Mouse (Mus musculus) intestine, embryonic 14.5 days (tissue): ENCODE results near the gene Gucy2e. TPM values are rescaled to one million over a fixed set of nuclear protein-coding genes. Genes with fewer than 3 reads are reported as not detected.

Source experiments
- ATAC-seq: fragments of 200-750 bp; cut with Nextera tagmentation; replicated peaks from 2 replicates; pipeline ENCODE4 v1.8.0; 2017; ENCODE audit warnings: low read depth, moderate number of reproducible peaks, moderate TSS enrichment, moderate library complexity; ENCODE audit not compliant: low FRiP score, low TSS enrichment
- DNase-seq: peaks from one replicate; pipeline ENCODE4 v3.0.0-alpha.2; 2018; ENCODE audit warnings: low spot score
- H3K27ac ChIP-seq: fragments of 300-500 bp; sonication (generic); 2 replicates; pipeline ENCODE4 v1.5.1; 2014; ENCODE audit warnings: low read depth, mild to moderate bottlenecking, control low read depth
- H3K27me3 ChIP-seq: fragments of 300-500 bp; sonication (generic); replicated peaks from 2 replicates; pipeline ENCODE4 v1.6.1; 2014; ENCODE audit warnings: low read length, control low read depth; ENCODE audit not compliant: control insufficient read depth, insufficient read depth
- H3K36me3 ChIP-seq: fragments of 300-500 bp; sonication (generic); 2 replicates; pipeline ENCODE4 v1.6.1; 2014; ENCODE audit warnings: low read length, control low read depth; ENCODE audit not compliant: control insufficient read depth, insufficient read depth
- H3K4me1 ChIP-seq: fragments of 300-500 bp; sonication (generic); replicated peaks from 2 replicates; pipeline ENCODE4 v1.6.1; 2014; ENCODE audit warnings: low read length, control low read depth, mixed read lengths; ENCODE audit not compliant: control insufficient read depth, insufficient read depth
- H3K4me2 ChIP-seq: fragments of 300-500 bp; sonication (generic); 2 replicates; pipeline ENCODE4 v1.6.1; 2014; ENCODE audit warnings: low read length
- H3K4me3 ChIP-seq: fragments of 300-500 bp; sonication (generic); 2 replicates; pipeline ENCODE4 v1.5.1; 2014; ENCODE audit warnings: low read depth, low read length, control low read depth, mixed read lengths
- H3K9ac ChIP-seq: fragments of 300-500 bp; sonication (generic); 2 replicates; pipeline ENCODE4 v1.6.1; 2014; ENCODE audit warnings: mild to moderate bottlenecking, low read length
- H3K9me3 ChIP-seq: fragments of 300-500 bp; sonication (generic); 2 replicates; pipeline ENCODE4 v1.6.1; 2016; ENCODE audit warnings: low read length, control low read depth; ENCODE audit not compliant: control insufficient read depth
- WGBS: fragments of 180-500 bp; shearing (Covaris S2); extraction: QIAGEN DNeasy Blood & Tissue Kit; methylation state at CpG from one replicate; pipeline ENCODE4 v1.1.7; 2014; 5-methylcytosine and 5-hydroxymethylcytosine counted together
- polyA plus RNA-seq: library from polyadenylated mRNA; unstranded; fragments of >200 nt; fragmentation: Nextera tagmentation; extraction: Ambion mirVana; gene quantifications from 2 replicates; pipeline ENCODE4 v1.2.1, GENCODE M21; 2014

The Gucy2e gene
- 0.01 TPM in 1 of 2 replicates, not detected in the other for polyA plus RNA-seq

GRCm38 (mm10) chr11:69236926-69237260 lies at the start of gene Gucy2e:
Gene Gucy2e, minus strand, starts transcription at chr11:69237036.
- peaks cover 5% of the 10 kb centered on the region for H3K4me1 ChIP-seq
- H3K4me3 ChIP-seq = peak within 1 kb of the TSS; percentile 39
- H3K4me2 ChIP-seq = peak within 1 kb of the TSS; percentile 68
- ATAC-seq = no peak
- no peaks in the 10 kb centered on the region for H3K36me3 ChIP-seq
- H3K27me3 ChIP-seq = peaks cover 33% of the 10 kb centered on the region
- H3K9me3 ChIP-seq = no peaks in the 10 kb centered on the region
- DNase-seq = no peak
- 22% methylated on average over 13 of the region's 13 CpGs for WGBS
- no peak within 1 kb of the TSS for H3K27ac ChIP-seq
- no peak within 1 kb of the TSS for H3K9ac ChIP-seq

GRCm38 (mm10) chr11:69277267-69277666 lies 40.4 kb upstream of the Gucy2e start:
- ATAC-seq (no peak), DNase-seq (no peak)
- no peak overlapping the region for H3K9ac ChIP-seq
- no peaks in the 10 kb centered on the region for H3K9me3 ChIP-seq
- no peaks in the 10 kb centered on the region for H3K27me3 ChIP-seq
- H3K27ac ChIP-seq = no peak overlapping the region
- WGBS = 63% methylated on average over 5 of the region's 5 CpGs
- no peaks in the 10 kb centered on the region; the same call in 1 of the 2 replicates for H3K4me1 ChIP-seq
- H3K36me3 ChIP-seq = no peaks in the 10 kb centered on the region
- H3K4me3 ChIP-seq = no peak overlapping the region
- no peak overlapping the region for H3K4me2 ChIP-seq

- no peak for ATAC-seq
Measured at GRCm38 (mm10) chr11:69276081-69276480, 39.2 kb upstream of the Gucy2e start.

GRCm38 (mm10) chr11:69275650-69276049 lies 38.8 kb upstream of the Gucy2e start:
- no peak overlapping the region for H3K9ac ChIP-seq
- no peak overlapping the region for H3K4me2 ChIP-seq
- DNase-seq (no peak), ATAC-seq (no peak)
- H3K9me3 ChIP-seq = no peaks in the 10 kb centered on the region
- 63% methylated on average over 6 of the region's 6 CpGs for WGBS
- no peak overlapping the region for H3K27ac ChIP-seq
- H3K4me3 ChIP-seq = no peak overlapping the region
- no peaks in the 10 kb centered on the region; the same call in 1 of the 2 replicates for H3K4me1 ChIP-seq
- H3K27me3 ChIP-seq = no peaks in the 10 kb centered on the region
- H3K36me3 ChIP-seq = no peaks in the 10 kb centered on the region

More at GRCm38 (mm10) chr11:69276081-69276480, 39.2 kb upstream of the Gucy2e start:
- H3K4me1 ChIP-seq = no peaks in the 10 kb centered on the region; the same call in 1 of the 2 replicates
- H3K9me3 ChIP-seq = no peaks in the 10 kb centered on the region
- WGBS = 52% methylated on average over 2 of the region's 2 CpGs
- no peak overlapping the region for H3K9ac ChIP-seq
- no peaks in the 10 kb centered on the region for H3K27me3 ChIP-seq
- no peak overlapping the region for H3K27ac ChIP-seq
- DNase-seq = no peak
- H3K36me3 ChIP-seq = no peaks in the 10 kb centered on the region
- no peak overlapping the region for H3K4me3 ChIP-seq
- no peak overlapping the region for H3K4me2 ChIP-seq

GRCm38 (mm10) chr11:69272122-69272740 lies 35.4 kb upstream of the Gucy2e start:
- no peak for ATAC-seq
- H3K4me1 ChIP-seq = no peaks in the 10 kb centered on the region; the same call in none of the 2 replicates
- no peaks in the 10 kb centered on the region for H3K36me3 ChIP-seq
- peak; percentile 92 for DNase-seq
- no peak overlapping the region for H3K27ac ChIP-seq
- H3K9me3 ChIP-seq = no peaks in the 10 kb centered on the region
- H3K27me3 ChIP-seq = no peaks in the 10 kb centered on the region
- no peak overlapping the region for H3K4me2 ChIP-seq
- no peak overlapping the region for H3K9ac ChIP-seq
- WGBS = 41% methylated on average over 16 of the region's 16 CpGs
- H3K4me3 ChIP-seq = no peak overlapping the region

GRCm38 (mm10) chr11:69269575-69269974 lies 32.7 kb upstream of the Gucy2e start:
- Histone ChIP-seq H3K4me3 (no peak overlapping the region), H3K4me2 (no peak overlapping the region), H3K27me3 (no peaks in the 10 kb centered on the region), H3K36me3 (no peaks in the 10 kb centered on the region), H3K4me1 (no peaks in the 10 kb centered on the region; the same call in 1 of the 2 replicates), H3K9ac (no peak overlapping the region), H3K9me3 (no peaks in the 10 kb centered on the region), H3K27ac (no peak overlapping the region)
- peak; percentile 91 for DNase-seq
- ATAC-seq = no peak
- WGBS = 16% methylated on average over 13 of the region's 13 CpGs

- Histone ChIP-seq H3K9me3 (no peaks in the 10 kb centered on the region), H3K27ac (no peak overlapping the region), H3K36me3 (no peaks in the 10 kb centered on the region), H3K4me2 (no peak overlapping the region), H3K27me3 (no peaks in the 10 kb centered on the region), H3K4me3 (no peak overlapping the region), H3K4me1 (no peaks in the 10 kb centered on the region; the same call in 1 of the 2 replicates), H3K9ac (no peak overlapping the region)
- no peak for DNase-seq
- ATAC-seq = no peak
- WGBS = 70% methylated on average over 13 of the region's 13 CpGs
Measured at GRCm38 (mm10) chr11:69268100-69268499, 31.3 kb upstream of the Gucy2e start.

GRCm38 (mm10) chr11:69267341-69267740 lies 30.5 kb upstream of the Gucy2e start:
- no peak for DNase-seq
- no peak for ATAC-seq

GRCm38 (mm10) chr11:69266253-69266652 lies 29.4 kb upstream of the Gucy2e start:
- Histone ChIP-seq H3K27me3 (no peaks in the 10 kb centered on the region), H3K27ac (no peak overlapping the region), H3K4me3 (no peak overlapping the region), H3K9me3 (no peaks in the 10 kb centered on the region), H3K36me3 (no peaks in the 10 kb centered on the region), H3K9ac (no peak overlapping the region), H3K4me2 (peak overlapping the region; percentile 25; the same call in 1 of the 2 replicates), H3K4me1 (no peaks in the 10 kb centered on the region; the same call in 1 of the 2 replicates)
- ATAC-seq (no peak), DNase-seq (no peak)
- 19% methylated on average over 10 of the region's 10 CpGs for WGBS

More at GRCm38 (mm10) chr11:69267341-69267740, 30.5 kb upstream of the Gucy2e start:
- no peak overlapping the region for H3K4me3 ChIP-seq
- no peak overlapping the region for H3K4me2 ChIP-seq
- no peaks in the 10 kb centered on the region for H3K9me3 ChIP-seq
- no peak overlapping the region for H3K9ac ChIP-seq
- no peak overlapping the region for H3K27ac ChIP-seq
- no peaks in the 10 kb centered on the region for H3K27me3 ChIP-seq
- no peaks in the 10 kb centered on the region for H3K36me3 ChIP-seq
- WGBS = 33% methylated on average over 7 of the region's 7 CpGs
- no peaks in the 10 kb centered on the region; the same call in 1 of the 2 replicates for H3K4me1 ChIP-seq
